Mouse (Mus musculus) megakaryocyte-erythroid progenitor cell, adult 5 weeks (primary cell): ENCODE measurements around the gene Gm13698. TPM values are rescaled to one million over a fixed set of nuclear protein-coding genes. Genes with fewer than 3 reads are reported as not detected.

ENCODE experiments used
- polyA plus RNA-seq: library from polyadenylated mRNA; stranded (reverse); fragments of >175 nt; gene quantifications from 2 replicates; pipeline ENCODE4 v1.2.3, GENCODE M21; 2012

The Gm13698 gene
- not detected in 2 replicates for polyA plus RNA-seq

DNA sequence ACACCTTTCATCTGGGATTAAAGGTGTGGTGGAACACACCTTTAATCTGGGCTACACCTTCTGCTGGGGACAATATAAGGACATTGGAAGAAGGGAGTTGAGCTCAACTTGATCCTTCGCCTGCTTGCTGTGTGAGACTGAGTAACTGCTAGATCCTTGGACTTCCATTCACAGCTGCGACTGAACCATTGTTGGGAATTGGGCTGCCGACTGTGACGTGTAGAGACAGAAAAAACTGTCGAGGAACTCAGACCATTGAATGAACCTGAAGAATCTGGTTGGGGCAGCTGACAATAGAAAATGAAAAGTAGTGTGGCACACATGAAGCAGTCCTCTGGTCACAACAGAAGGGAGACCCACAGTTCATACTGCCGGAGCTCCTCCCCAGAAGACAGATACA, at the start of gene Gm13698:
TSS of gene Gm13698 (plus strand) at position 301 of the 400 bp plus-strand sequence.

GRCm38 (mm10) chr2:83940931-83941361, 14.5 kb upstream of the Gm13698 start, which contains the start of gene Zswim2:
Gene Zswim2 (minus strand): TSS chr2:83941228.

GRCm38 (mm10) chr2:83961203-83961602, 5.7 kb downstream of the Gm13698 start, which contains the start of gene Gm13693:
Gene Gm13693 (plus strand): TSS chr2:83961503.

GRCm38 (mm10) chr2:83967013-83967412, 11.5 kb downstream of the Gm13698 start, which contains the start of gene Gm13695:
Gene Gm13695 (plus strand): TSS chr2:83967313.

GRCm38 (mm10) chr2:83972823-83973222, 17.3 kb downstream of the Gm13698 start, which contains the start of gene Gm13696:
Gene Gm13696 (plus strand): TSS chr2:83973123.

DNA sequence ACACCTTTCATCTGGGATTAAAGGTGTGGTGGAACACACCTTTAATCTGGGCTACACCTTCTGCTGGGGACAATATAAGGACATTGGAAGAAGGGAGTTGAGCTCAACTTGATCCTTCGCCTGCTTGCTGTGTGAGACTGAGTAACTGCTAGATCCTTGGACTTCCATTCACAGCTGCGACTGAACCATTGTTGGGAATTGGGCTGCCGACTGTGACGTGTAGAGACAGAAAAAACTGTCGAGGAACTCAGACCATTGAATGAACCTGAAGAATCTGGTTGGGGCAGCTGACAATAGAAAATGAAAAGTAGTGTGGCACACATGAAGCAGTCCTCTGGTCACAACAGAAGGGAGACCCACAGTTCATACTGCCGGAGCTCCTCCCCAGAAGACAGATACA, 23.1 kb downstream of the Gm13698 start, which contains the start of gene Gm13694:
TSS of gene Gm13694 (plus strand) at position 301 of the 400 bp plus-strand sequence.

DNA sequence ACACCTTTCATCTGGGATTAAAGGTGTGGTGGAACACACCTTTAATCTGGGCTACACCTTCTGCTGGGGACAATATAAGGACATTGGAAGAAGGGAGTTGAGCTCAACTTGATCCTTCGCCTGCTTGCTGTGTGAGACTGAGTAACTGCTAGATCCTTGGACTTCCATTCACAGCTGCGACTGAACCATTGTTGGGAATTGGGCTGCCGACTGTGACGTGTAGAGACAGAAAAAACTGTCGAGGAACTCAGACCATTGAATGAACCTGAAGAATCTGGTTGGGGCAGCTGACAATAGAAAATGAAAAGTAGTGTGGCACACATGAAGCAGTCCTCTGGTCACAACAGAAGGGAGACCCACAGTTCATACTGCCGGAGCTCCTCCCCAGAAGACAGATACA, 28.9 kb downstream of the Gm13698 start, which contains the start of gene Gm13697:
TSS of gene Gm13697 (plus strand) at position 301 of the 400 bp plus-strand sequence.

GRCm38 (mm10) chr2:83990253-83990652, 34.8 kb downstream of the Gm13698 start, which contains the start of gene Gm13691:
Gene Gm13691 (plus strand): TSS chr2:83990553.

Other genes with a start within 250 kb of the Gm13698 start
- gene Itgav, start 231.3 kb upstream of the Gm13698 start, polyA plus RNA-seq: 14.4 and 18.0 TPM in 2 replicates
- not detected in 2 replicates for gene Fam171b, start 143.1 kb upstream of the Gm13698 start, polyA plus RNA-seq
- not detected in 2 replicates for gene Zswim2, start 14.5 kb upstream of the Gm13698 start, polyA plus RNA-seq
- gene Gm13693, start 5.8 kb downstream of the Gm13698 start, polyA plus RNA-seq: not detected in 2 replicates
- gene Gm13695, start 11.6 kb downstream of the Gm13698 start, polyA plus RNA-seq: not detected in 2 replicates
- not detected in 2 replicates for gene Gm13696, start 17.4 kb downstream of the Gm13698 start, polyA plus RNA-seq
- not detected in 2 replicates for gene Gm13694, start 23.2 kb downstream of the Gm13698 start, polyA plus RNA-seq
- gene Gm13697, start 29.1 kb downstream of the Gm13698 start, polyA plus RNA-seq: not detected in 2 replicates
- gene Gm13691, start 34.9 kb downstream of the Gm13698 start, polyA plus RNA-seq: not detected in 2 replicates